Mouse (Mus musculus) megakaryocyte, embryonic 14.5 days (primary cell): Measurements from ENCODE around the gene Borcs6.

Source experiments
- FLI1 ChIP-seq: IDR thresholded peaks from 2 replicates; pipeline ENCODE4 v1.6.1; 2012; ENCODE audit warnings: low read length, inconsistent platforms, mixed read lengths
- GATA1 ChIP-seq: IDR thresholded peaks from 3 replicates; pipeline ENCODE4 v1.6.1; 2012; ENCODE audit warnings: mixed read lengths, low read length, inconsistent platforms, borderline replicate concordance

DNA sequence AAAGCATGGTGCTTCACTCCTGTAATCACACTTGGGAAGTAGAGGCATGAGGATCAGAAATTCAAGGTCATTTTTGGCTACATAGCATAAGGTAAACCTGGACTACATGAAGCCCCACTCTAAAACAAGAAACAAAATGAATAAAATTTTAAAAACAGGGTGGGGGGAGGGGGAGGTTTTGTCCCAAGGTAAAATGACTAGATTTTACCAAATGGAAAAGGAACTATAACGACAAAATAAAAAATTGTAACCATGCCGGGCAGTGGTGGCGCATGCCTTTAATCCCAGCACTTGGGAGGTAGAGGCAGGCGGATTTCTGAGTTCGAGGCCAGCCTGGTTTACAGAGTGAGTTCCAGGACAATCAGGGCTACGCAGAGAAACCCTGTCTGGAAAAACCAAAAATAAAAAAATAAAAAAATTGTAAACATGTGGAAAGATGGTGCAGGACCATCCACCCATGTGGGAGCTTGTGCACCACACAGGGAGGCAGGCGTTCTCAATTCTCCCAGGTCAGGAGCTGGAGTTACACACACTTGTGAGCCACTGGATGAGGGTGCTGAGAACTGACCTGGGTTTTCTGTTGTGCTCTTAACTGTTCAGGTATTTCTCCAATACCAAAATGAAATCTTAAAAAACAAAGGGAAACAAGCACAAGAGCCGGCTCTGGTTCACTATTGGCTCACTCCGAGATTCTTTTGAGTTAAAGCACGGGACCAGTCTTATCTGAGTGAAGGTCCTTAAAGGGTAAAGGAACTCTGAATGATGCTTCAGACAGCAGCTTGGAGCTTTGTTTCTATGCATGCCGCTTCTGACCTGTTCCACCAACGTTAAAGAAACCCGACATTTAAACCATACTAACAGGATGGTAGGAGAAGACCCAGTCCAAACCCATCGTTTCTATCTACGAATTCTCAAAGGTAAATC is 48.9 kb upstream of the Borcs6 start:
- no peak for TF ChIP-seq GATA1
- TF ChIP-seq FLI1: no peak
